Mouse (Mus musculus): ENCODE measurements at regions not wholly inside any gene's neighbourhood (a gene's known extent, or its start where the extent isn't known, plus 50 kb on each side); places are given as distances from the start of the nearest gene placed in this dataset.

DNA sequence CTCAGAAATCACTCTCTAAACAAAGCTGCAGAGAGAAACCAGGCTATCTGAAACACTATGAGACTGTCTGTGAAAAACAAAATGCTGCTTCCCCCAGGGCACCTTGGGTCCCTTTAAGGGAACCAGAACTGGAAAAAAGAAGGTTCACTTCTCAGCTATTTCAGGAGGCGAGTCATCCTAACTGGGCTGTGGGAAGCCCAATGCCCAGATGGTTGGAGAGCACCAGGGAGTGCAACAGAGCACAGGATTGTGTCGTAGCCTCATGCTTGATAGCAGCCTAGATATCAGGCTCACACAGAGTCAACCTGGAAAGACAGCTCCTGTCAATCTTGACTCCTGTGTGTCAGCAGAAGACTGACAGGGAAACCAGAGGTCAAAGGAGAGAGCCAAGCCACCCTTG lies 226.1 kb downstream of the Rnf144a start:
- TF ChIP-seq POLR2A (IDR thresholded peaks at IDR 0.05; ENCODE audit: insufficient read depth, low read depth, low read length) (no peak), CTCF (IDR thresholded peaks at IDR 0.05; ENCODE audit: insufficient read depth, low read depth, low read length) (no peak)
